In the genomic region with DNA sequence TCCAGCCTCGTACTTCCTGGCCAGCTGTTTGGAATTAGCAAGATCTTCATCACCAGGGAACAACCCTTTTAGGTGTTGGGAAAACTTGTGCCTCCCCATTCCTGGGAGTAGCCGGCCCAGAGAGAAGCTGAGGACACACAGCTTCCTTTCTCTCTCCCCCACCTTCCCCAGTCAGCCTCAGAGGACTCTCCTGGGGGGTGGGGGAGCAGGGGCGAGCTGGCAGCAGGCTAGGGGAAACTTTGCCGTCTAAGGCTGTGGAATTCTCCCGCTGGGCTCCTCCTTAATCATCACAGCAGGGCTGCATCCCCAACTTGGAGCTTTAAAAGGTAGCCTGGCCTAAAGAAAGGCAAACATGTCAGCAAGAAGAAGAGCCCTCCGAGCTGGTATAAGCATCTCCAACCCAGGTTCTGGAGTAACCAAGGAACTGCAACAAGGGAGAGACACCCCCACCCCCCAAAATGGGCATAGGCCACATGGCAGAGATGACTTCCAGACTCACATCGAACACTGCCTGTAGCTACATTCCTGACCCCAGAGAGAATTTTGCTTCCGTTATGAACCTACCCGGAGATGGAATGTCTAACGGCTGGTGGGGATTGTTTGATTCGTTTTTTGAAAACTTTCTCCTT, we compare ENCODE assay signal across 10 mouse cellular contexts. TPM values are rescaled to one million over a fixed set of nuclear protein-coding genes. Genes with fewer than 3 reads are reported as not detected.
A peak's percentile ranks its signal among the peaks of the same experiment; 100 is the strongest.
DNase-seq lines count a peak whose midpoint lies in the region; ATAC-seq and TF ChIP-seq lines count a peak whose summit lies in the region.
"Had no signal": no experiment of that assay in that cellular context is flagged by ENCODE, and none has a peak within 500 bp of the region (broad histone marks: within the 10 kb centered on the region; RNA-seq: fewer than 3 reads in every experiment).

No protein-coding gene starts in this region.

- intact Hi-C loops in gastrocnemius, postnatal 14 days (cut with DNase I; ENCODE audit: low total_unique reads), result no loop called here

- H3K27me3 ChIP-seq in forebrain, embryonic 12.5 days, result no peaks in the 10 kb centered on the region; the same call in 1 of the 2 replicates
- no peaks in the 10 kb centered on the region for H3K27me3 ChIP-seq in forebrain, postnatal 0 days (ENCODE audit: insufficient read depth, low read length)
- no peaks in the 10 kb centered on the region for H3K27me3 ChIP-seq in hindbrain, embryonic 15.5 days
- H3K27me3 ChIP-seq in stomach, embryonic 15.5 days (replicated peaks), result no peaks in the 10 kb centered on the region

- H3K4me2 ChIP-seq in forebrain, embryonic 12.5 days, result no peak overlapping the region
- H3K4me2 ChIP-seq in forebrain, postnatal 0 days (ENCODE audit: low read depth), result no peak overlapping the region
- H3K4me2 ChIP-seq in hindbrain, embryonic 15.5 days, result no peak overlapping the region
- H3K4me2 ChIP-seq in stomach, embryonic 15.5 days, result no peak overlapping the region
- H3K4me2 ChIP-seq: forebrain, embryonic 13.5 days had no signal

- no peak for TF ChIP-seq CTCF in forebrain, postnatal 0 days (IDR thresholded peaks at IDR 0.05; ENCODE audit: low read depth)

- DNase-seq in forebrain, postnatal 0 days, result no peak
- DNase-seq in lung, postnatal 10 days, result peak; percentile 41
- DNase-seq in lung, postnatal 25 days (ENCODE audit: low spot score), result no peak
- DNase-seq in gastrocnemius, postnatal 14 days, result no peak
- no peak for DNase-seq in urinary bladder, postnatal 25 days (ENCODE audit: low spot score)
- DNase-seq: kidney, postnatal 25 days had no signal

- no peak overlapping the region for H3K4me3 ChIP-seq in forebrain, embryonic 12.5 days (replicated peaks)
- H3K4me3 ChIP-seq in forebrain, postnatal 0 days (ENCODE audit: low read depth, low read length), result no peak overlapping the region
- H3K4me3 ChIP-seq in hindbrain, embryonic 15.5 days, result no peak overlapping the region
- H3K4me3 ChIP-seq in stomach, embryonic 15.5 days (replicated peaks), result no peak overlapping the region
- H3K4me3 ChIP-seq: forebrain, embryonic 13.5 days had no signal

- no peak overlapping the region for H3K9ac ChIP-seq in forebrain, embryonic 12.5 days
- no peak overlapping the region for H3K9ac ChIP-seq in forebrain, postnatal 0 days
- H3K9ac ChIP-seq in hindbrain, embryonic 15.5 days, result no peak overlapping the region
- no peak overlapping the region for H3K9ac ChIP-seq in stomach, embryonic 15.5 days
- H3K9ac ChIP-seq: forebrain, embryonic 13.5 days had no signal

- no peak for ATAC-seq in forebrain, embryonic 12.5 days (ENCODE audit: low FRiP score)
- no peak for ATAC-seq in forebrain, postnatal 0 days
- no peak for ATAC-seq in hindbrain, embryonic 15.5 days (ENCODE audit: low FRiP score, low read depth)
- ATAC-seq in stomach, embryonic 15.5 days (ENCODE audit: insufficient read depth, low FRiP score, low read depth), result no peak; the same call in 1 of the 2 replicates
- ATAC-seq: forebrain, embryonic 13.5 days had no signal

- H3K27ac ChIP-seq in forebrain, embryonic 12.5 days, result peak overlapping the region; percentile 14; the same call in 1 of the 2 replicates
- no peak overlapping the region for H3K27ac ChIP-seq in forebrain, postnatal 0 days (ENCODE audit: low read depth, low read length)
- H3K27ac ChIP-seq in hindbrain, embryonic 15.5 days (replicated peaks), result peak overlapping the region; percentile 31; the same call in 1 of the 2 replicates
- peak overlapping the region; percentile 48; the same call in 1 of the 2 replicates for H3K27ac ChIP-seq in stomach, embryonic 15.5 days
- H3K27ac ChIP-seq: forebrain, embryonic 13.5 days had no signal

- no peaks in the 10 kb centered on the region for H3K9me3 ChIP-seq in forebrain, embryonic 12.5 days
- H3K9me3 ChIP-seq in forebrain, postnatal 0 days (ENCODE audit: low read length), result no peaks in the 10 kb centered on the region
- H3K9me3 ChIP-seq in hindbrain, embryonic 15.5 days, result no peaks in the 10 kb centered on the region
- H3K9me3 ChIP-seq in stomach, embryonic 15.5 days, result no peaks in the 10 kb centered on the region
- H3K9me3 ChIP-seq: forebrain, embryonic 13.5 days had no signal

- H3K4me1 ChIP-seq in forebrain, embryonic 12.5 days, result peaks cover 23% of the 10 kb centered on the region
- H3K4me1 ChIP-seq in forebrain, postnatal 0 days (ENCODE audit: insufficient read depth), result no peaks in the 10 kb centered on the region; the same call in 1 of the 2 replicates
- H3K4me1 ChIP-seq in hindbrain, embryonic 15.5 days (replicated peaks), result peaks cover 30% of the 10 kb centered on the region
- peaks cover 10% of the 10 kb centered on the region; the same call in 1 of the 2 replicates for H3K4me1 ChIP-seq in stomach, embryonic 15.5 days

- WGBS in forebrain, embryonic 12.5 days, result 23% methylated on average over 11 of the region's 11 CpGs
- 29% methylated on average over 11 of the region's 11 CpGs for WGBS in forebrain, postnatal 0 days
- WGBS in hindbrain, embryonic 15.5 days, result 23% methylated on average over 11 of the region's 11 CpGs
- 17% methylated on average over 11 of the region's 11 CpGs for WGBS in stomach, embryonic 15.5 days

- H3K36me3 ChIP-seq in forebrain, embryonic 12.5 days (replicated peaks), result no peaks in the 10 kb centered on the region
- H3K36me3 ChIP-seq in forebrain, postnatal 0 days (ENCODE audit: insufficient read depth), result no peaks in the 10 kb centered on the region
- no peaks in the 10 kb centered on the region for H3K36me3 ChIP-seq in hindbrain, embryonic 15.5 days
- no peaks in the 10 kb centered on the region for H3K36me3 ChIP-seq in stomach, embryonic 15.5 days

RNA-seq across cellular contexts. Expression of a gene that starts 33.8 kb away (rescaled TPM):
- 8.5 and 9.2 TPM in 2 replicates for polyA plus RNA-seq in forebrain, embryonic 12.5 days (2016; fragmentation: Nextera tagmentation; extraction: Ambion mirVana)
- 60.2 and 69.1 TPM in 2 replicates for total RNA-seq in forebrain, postnatal 0 days (2014; rRNA removed)
- polyA plus RNA-seq in forebrain, postnatal 0 days (2015; fragmentation: Nextera tagmentation; extraction: Ambion mirVana), result 6.5 and 11.4 TPM in 2 replicates
- polyA plus RNA-seq in hindbrain, embryonic 15.5 days (2015; fragmentation: Nextera tagmentation; extraction: Ambion mirVana), result 11.8 and 12.4 TPM in 2 replicates
- polyA plus RNA-seq in stomach, embryonic 15.5 days (2015; fragmentation: Nextera tagmentation; extraction: Ambion mirVana), result 21.5 and 22.0 TPM in 2 replicates
- total RNA-seq in gastrocnemius, postnatal 14 days (2021), result 10 to 100 TPM; 22.1 to 24.4 TPM
